Mouse (Mus musculus): ENCODE measurements around the gene Olfr1535. TPM values are rescaled to one million over a fixed set of nuclear protein-coding genes. Genes with fewer than 3 reads are reported as not detected.

The Olfr1535 gene
- polyA plus RNA-seq (2015; fragmentation: Nextera tagmentation; extraction: Ambion mirVana), result 0.04 and 0.08 TPM in 2 replicates

DNA sequence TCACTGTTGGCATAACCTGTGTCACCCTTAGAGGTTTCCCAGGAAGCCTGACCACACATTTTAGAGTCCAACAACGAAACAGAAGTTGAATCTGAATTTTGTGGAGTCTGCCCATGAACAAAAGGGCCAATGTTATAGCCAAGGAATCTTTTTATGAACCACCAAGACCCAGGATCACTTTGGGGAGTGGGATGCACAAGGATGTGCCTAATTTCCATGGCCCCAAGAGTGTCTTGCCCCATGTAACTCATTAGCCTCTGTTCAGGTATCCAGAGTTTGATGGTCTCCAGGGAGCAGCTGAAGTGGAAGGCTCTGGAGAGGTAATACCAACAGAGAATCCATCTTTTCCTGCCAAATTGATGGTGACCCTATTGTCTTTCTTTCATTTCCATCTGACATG is at the start of gene Olfr1535:
Olfr1535 (minus strand) TSS at position 101 of the 400 bp plus-strand sequence.
- no peaks in the 10 kb centered on the region for H3K4me1 ChIP-seq (replicated peaks)
- H3K27ac ChIP-seq (replicated peaks), result no peak within 1 kb of the TSS
- WGBS, result 60% methylated on average over 1 of the region's 1 CpGs
- ATAC-seq (ENCODE audit: low FRiP score, low read depth), result no peak
- no peak within 1 kb of the TSS for H3K4me2 ChIP-seq
- H3K9me3 ChIP-seq, result no peaks in the 10 kb centered on the region
- H3K27me3 ChIP-seq, result no peaks in the 10 kb centered on the region
- H3K36me3 ChIP-seq, result no peaks in the 10 kb centered on the region
- no peak within 1 kb of the TSS for H3K9ac ChIP-seq
- H3K4me3 ChIP-seq, result no peak within 1 kb of the TSS

- no peak overlapping the region for H3K27ac ChIP-seq (replicated peaks)
- no peaks in the 10 kb centered on the region for H3K9me3 ChIP-seq
- no peak overlapping the region for H3K4me3 ChIP-seq
- H3K9ac ChIP-seq, result no peak overlapping the region
- 64% methylated on average over 2 of the region's 2 CpGs for WGBS
- H3K36me3 ChIP-seq, result no peaks in the 10 kb centered on the region
- H3K27me3 ChIP-seq, result no peaks in the 10 kb centered on the region
- no peak overlapping the region for H3K4me2 ChIP-seq
- ATAC-seq (ENCODE audit: low FRiP score, low read depth), result no peak
- no peaks in the 10 kb centered on the region for H3K4me1 ChIP-seq (replicated peaks)
Observed at GRCm38 (mm10) chr13:21591618-21592017, 31.9 kb upstream of the Olfr1535 start.

- Histone ChIP-seq H3K4me2 (no peak within 1 kb of the TSS), H3K4me3 (no peak within 1 kb of the TSS)
- no peak for ATAC-seq (ENCODE audit: low FRiP score, low read depth)
Observed at GRCm38 (mm10) chr13:21581659-21582058, 22.0 kb upstream of the Olfr1535 start, which contains the start of gene Olfr1364. Gene Olfr1364, minus strand, starts transcription at chr13:21581759.

DNA sequence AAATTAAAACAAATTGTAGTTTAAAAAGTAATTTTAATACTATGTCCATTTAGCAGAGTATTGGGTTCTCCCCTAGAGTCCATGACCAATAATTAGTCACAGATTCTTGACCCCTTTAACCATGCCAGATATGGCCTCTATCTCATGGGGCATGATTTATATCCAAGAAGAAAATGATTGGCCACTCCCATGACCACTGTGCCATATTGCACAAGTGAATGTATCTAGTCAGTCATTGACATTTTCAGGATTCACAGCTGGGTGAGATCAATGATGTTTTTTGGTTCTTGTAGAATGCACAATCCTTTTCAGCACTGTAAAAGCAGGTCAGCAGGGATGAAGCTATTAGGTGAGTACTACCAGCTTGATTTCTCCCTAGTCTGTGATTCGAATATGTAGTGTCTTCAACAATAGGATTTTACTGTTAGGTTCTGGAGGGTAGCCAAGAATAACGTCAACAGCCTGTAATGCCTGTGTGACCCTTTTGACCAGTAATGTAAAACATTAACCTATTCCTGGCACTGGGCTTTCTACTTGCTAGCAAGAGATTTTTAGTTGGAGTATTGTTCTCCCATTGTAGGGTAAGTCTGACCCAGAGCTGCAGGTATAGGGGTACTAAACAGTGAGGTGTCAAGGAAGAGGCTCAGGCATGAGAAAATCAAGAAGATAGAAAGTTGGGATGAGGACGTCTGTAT is 9.1 kb downstream of the Olfr1535 start:
- no peak for ATAC-seq (ENCODE audit: low FRiP score, low read depth)
- Histone ChIP-seq H3K4me1 (replicated peaks) (no peaks in the 10 kb centered on the region), H3K4me2 (no peak overlapping the region), H3K9me3 (no peaks in the 10 kb centered on the region), H3K27ac (replicated peaks) (no peak overlapping the region), H3K27me3 (no peaks in the 10 kb centered on the region), H3K9ac (no peak overlapping the region), H3K4me3 (no peak overlapping the region), H3K36me3 (no peaks in the 10 kb centered on the region)
- 52% methylated on average over 3 of the region's 3 CpGs for WGBS

More at GRCm38 (mm10) chr13:21581659-21582058, 22.0 kb upstream of the Olfr1535 start, which contains the start of gene Olfr1364:
- no peaks in the 10 kb centered on the region for H3K27me3 ChIP-seq
- H3K9ac ChIP-seq, result no peak within 1 kb of the TSS
- H3K27ac ChIP-seq (replicated peaks), result no peak within 1 kb of the TSS
- 93% methylated on average over 2 of the region's 2 CpGs for WGBS
- no peaks in the 10 kb centered on the region for H3K36me3 ChIP-seq
- no peaks in the 10 kb centered on the region for H3K9me3 ChIP-seq
- H3K4me1 ChIP-seq (replicated peaks), result no peaks in the 10 kb centered on the region

GRCm38 (mm10) chr13:21549487-21549886 is 10.2 kb downstream of the Olfr1535 start:
- 90% methylated on average over 3 of the region's 3 CpGs for WGBS
- no peak for ATAC-seq (ENCODE audit: low FRiP score, low read depth)

GRCm38 (mm10) chr13:21542708-21543107 is 17.0 kb downstream of the Olfr1535 start, which contains the start of gene Olfr1366:
Gene Olfr1366, minus strand, starts transcription at chr13:21542808.
- H3K9ac ChIP-seq, result no peak within 1 kb of the TSS
- no peak within 1 kb of the TSS for H3K4me3 ChIP-seq
- H3K27me3 ChIP-seq, result no peaks in the 10 kb centered on the region
- 88% methylated on average over 1 of the region's 1 CpGs for WGBS
- no peak within 1 kb of the TSS for H3K27ac ChIP-seq (replicated peaks)
- ATAC-seq (ENCODE audit: low FRiP score, low read depth), result no peak
- H3K9me3 ChIP-seq, result no peaks in the 10 kb centered on the region
- H3K4me2 ChIP-seq, result no peak within 1 kb of the TSS
- no peaks in the 10 kb centered on the region for H3K4me1 ChIP-seq (replicated peaks)
- no peaks in the 10 kb centered on the region for H3K36me3 ChIP-seq

More at GRCm38 (mm10) chr13:21549487-21549886, 10.2 kb downstream of the Olfr1535 start:
- Histone ChIP-seq H3K27me3 (no peaks in the 10 kb centered on the region), H3K4me1 (replicated peaks) (no peaks in the 10 kb centered on the region), H3K27ac (replicated peaks) (no peak overlapping the region), H3K9ac (no peak overlapping the region), H3K36me3 (no peaks in the 10 kb centered on the region), H3K4me2 (no peak overlapping the region), H3K4me3 (no peak overlapping the region), H3K9me3 (no peaks in the 10 kb centered on the region)

DNA sequence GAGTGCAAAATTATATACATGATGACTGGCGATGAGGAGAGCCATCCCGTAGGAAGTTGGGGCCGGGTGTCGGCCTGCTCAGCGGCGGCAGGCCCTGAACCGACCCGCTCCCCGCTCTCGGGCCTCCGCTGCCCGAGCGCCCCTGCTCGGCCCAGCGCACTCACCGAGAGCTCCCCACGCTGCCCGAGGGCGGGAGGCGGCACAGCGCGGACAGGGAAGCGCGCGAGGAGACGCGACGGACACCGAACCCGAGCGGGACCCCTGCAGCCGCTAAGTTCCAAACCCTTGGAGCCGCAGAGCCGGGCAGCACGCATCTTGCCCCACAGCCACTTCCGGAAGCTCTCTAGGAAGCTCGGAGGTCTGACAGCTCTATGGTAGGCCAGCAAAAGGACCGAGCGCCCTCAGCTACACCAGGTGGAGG is 28.9 kb downstream of the Olfr1535 start, which contains the start of gene Zkscan8:
Zkscan8 (minus strand) TSS at position 340 of the 421 bp plus-strand sequence.
- ATAC-seq (ENCODE audit: low FRiP score, low read depth), result peak; percentile 100
- WGBS, result under 1% methylated on average over 39 of the region's 39 CpGs

GRCm38 (mm10) chr13:21530136-21530535 is 29.6 kb downstream of the Olfr1535 start:
- Histone ChIP-seq H3K4me3 (peak overlapping the region; percentile 81), H3K27me3 (no peaks in the 10 kb centered on the region), H3K4me1 (replicated peaks) (peaks cover 10% of the 10 kb centered on the region), H3K4me2 (peak overlapping the region; percentile 79), H3K36me3 (peaks cover 15% of the 10 kb centered on the region), H3K9me3 (no peaks in the 10 kb centered on the region), H3K9ac (no peak overlapping the region), H3K27ac (replicated peaks) (no peak overlapping the region)
- ATAC-seq (ENCODE audit: low FRiP score, low read depth), result no peak
- 52% methylated on average over 7 of the region's 7 CpGs for WGBS

More for the DNA sequence above, 28.9 kb downstream of the Olfr1535 start, which contains the start of gene Zkscan8:
- peak within 1 kb of the TSS; percentile 79 for H3K4me2 ChIP-seq
- H3K27me3 ChIP-seq, result no peaks in the 10 kb centered on the region
- H3K4me1 ChIP-seq (replicated peaks), result peaks cover 10% of the 10 kb centered on the region
- H3K4me3 ChIP-seq, result peak within 1 kb of the TSS; percentile 81
- H3K27ac ChIP-seq (replicated peaks), result peak within 1 kb of the TSS; percentile 87
- H3K9ac ChIP-seq, result peak within 1 kb of the TSS; percentile 93
- H3K36me3 ChIP-seq, result peaks cover 10% of the 10 kb centered on the region
- H3K9me3 ChIP-seq, result no peaks in the 10 kb centered on the region

DNA sequence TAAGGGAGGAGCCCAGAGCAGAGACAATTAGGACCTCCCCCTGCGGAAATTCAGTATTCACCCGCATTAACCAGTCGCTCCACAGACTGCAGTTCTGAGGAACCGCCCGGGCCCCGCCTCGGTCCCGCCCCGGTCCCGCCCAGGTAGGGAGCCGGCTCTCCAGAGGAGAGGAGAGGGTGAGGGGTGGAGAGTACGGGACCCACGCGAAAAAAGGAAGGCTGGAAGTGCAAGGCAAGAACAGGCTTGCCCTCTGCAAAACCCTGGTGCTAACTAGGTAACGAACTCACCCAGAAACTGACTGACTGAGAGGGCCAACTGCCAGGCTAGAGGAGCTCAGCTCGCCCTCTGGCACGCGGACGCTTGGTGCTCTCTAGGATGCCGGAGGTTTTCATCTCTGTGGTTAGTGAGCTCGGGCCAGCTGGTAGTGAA is 53.5 kb downstream of the Olfr1535 start:
- WGBS, result under 1% methylated on average over 21 of the region's 21 CpGs
- no peaks in the 10 kb centered on the region for H3K36me3 ChIP-seq
- H3K9me3 ChIP-seq, result no peaks in the 10 kb centered on the region
- peak; percentile 100 for ATAC-seq (ENCODE audit: low FRiP score, low read depth)
- H3K9ac ChIP-seq, result peak overlapping the region; percentile 55
- H3K4me3 ChIP-seq, result peak overlapping the region; percentile 55
- H3K27me3 ChIP-seq, result no peaks in the 10 kb centered on the region
- peak overlapping the region; percentile 55 for H3K4me2 ChIP-seq
- peak overlapping the region; percentile 80 for H3K27ac ChIP-seq (replicated peaks)
- H3K4me1 ChIP-seq (replicated peaks), result peaks cover 2% of the 10 kb centered on the region; the same call in 1 of the 2 replicates

Other genes starting within 250 kb of the Olfr1535 start
- 0.24 and 0.27 TPM in 2 replicates for gene Gpx6, start 247.8 kb downstream of the Olfr1535 start, polyA plus RNA-seq (2015; fragmentation: Nextera tagmentation; extraction: Ambion mirVana)
- gene Olfr1367, start 213.0 kb downstream of the Olfr1535 start, polyA plus RNA-seq (2015; fragmentation: Nextera tagmentation; extraction: Ambion mirVana), result not detected in 2 replicates
- gene Zscan12, start 197.1 kb downstream of the Olfr1535 start, polyA plus RNA-seq (2015; fragmentation: Nextera tagmentation; extraction: Ambion mirVana), result 11.0 and 12.7 TPM in 2 replicates
- gene Zkscan3, start 157.1 kb downstream of the Olfr1535 start, polyA plus RNA-seq (2015; fragmentation: Nextera tagmentation; extraction: Ambion mirVana), result 65.8 and 71.1 TPM in 2 replicates
- gene Pgbd1, start 118.8 kb downstream of the Olfr1535 start, polyA plus RNA-seq (2015; fragmentation: Nextera tagmentation; extraction: Ambion mirVana), result 2.8 and 4.2 TPM in 2 replicates
- 23.7 and 24.3 TPM in 2 replicates for gene Zscan26, start 106.2 kb downstream of the Olfr1535 start, polyA plus RNA-seq (2015; fragmentation: Nextera tagmentation; extraction: Ambion mirVana)
- 3.8 and 4.1 TPM in 2 replicates for gene Nkapl, start 91.4 kb downstream of the Olfr1535 start, polyA plus RNA-seq (2015; fragmentation: Nextera tagmentation; extraction: Ambion mirVana)
- gene Zkscan4, start 81.0 kb downstream of the Olfr1535 start, polyA plus RNA-seq (2015; fragmentation: Nextera tagmentation; extraction: Ambion mirVana), result 8.1 and 10.5 TPM in 2 replicates
- not detected in 2 replicates for gene Gm10065, start 80.5 kb downstream of the Olfr1535 start, polyA plus RNA-seq (2015; fragmentation: Nextera tagmentation; extraction: Ambion mirVana)
- 0.39 and 0.55 TPM in 2 replicates for gene AK157302, start 64.7 kb downstream of the Olfr1535 start, polyA plus RNA-seq (2015; fragmentation: Nextera tagmentation; extraction: Ambion mirVana)
- 8.8 and 11.9 TPM in 2 replicates for gene Gm11273, start 58.5 kb downstream of the Olfr1535 start, polyA plus RNA-seq (2015; fragmentation: Nextera tagmentation; extraction: Ambion mirVana)
- 4.5 and 5.0 TPM in 2 replicates for gene Zkscan8, start 28.8 kb downstream of the Olfr1535 start, polyA plus RNA-seq (2015; fragmentation: Nextera tagmentation; extraction: Ambion mirVana)
- 0.06 and 0.25 TPM in 2 replicates for gene Olfr1366, start 17.1 kb downstream of the Olfr1535 start, polyA plus RNA-seq (2015; fragmentation: Nextera tagmentation; extraction: Ambion mirVana)
- gene Olfr1364, start 21.9 kb upstream of the Olfr1535 start, polyA plus RNA-seq (2015; fragmentation: Nextera tagmentation; extraction: Ambion mirVana), result not detected in 2 replicates
- gene Olfr1362, start 54.1 kb upstream of the Olfr1535 start, polyA plus RNA-seq (2015; fragmentation: Nextera tagmentation; extraction: Ambion mirVana), result not detected in 2 replicates
- 0.04 TPM in 1 of 2 replicates, not detected in the other for gene Olfr11, start 82.6 kb upstream of the Olfr1535 start, polyA plus RNA-seq (2015; fragmentation: Nextera tagmentation; extraction: Ambion mirVana)
- gene Olfr1361, start 103.5 kb upstream of the Olfr1535 start, polyA plus RNA-seq (2015; fragmentation: Nextera tagmentation; extraction: Ambion mirVana), result not detected in 2 replicates
- not detected in 2 replicates for gene Olfr1360, start 117.5 kb upstream of the Olfr1535 start, polyA plus RNA-seq (2015; fragmentation: Nextera tagmentation; extraction: Ambion mirVana)
- not detected in 2 replicates for gene Olfr1359, start 138.2 kb upstream of the Olfr1535 start, polyA plus RNA-seq (2015; fragmentation: Nextera tagmentation; extraction: Ambion mirVana)
- not detected in 2 replicates for gene Hist1h2bl, start 156.2 kb upstream of the Olfr1535 start, polyA plus RNA-seq (2015; fragmentation: Nextera tagmentation; extraction: Ambion mirVana)
- 6.2 and 7.8 TPM in 2 replicates for gene Hist1h2ai, start 156.5 kb upstream of the Olfr1535 start, polyA plus RNA-seq (2015; fragmentation: Nextera tagmentation; extraction: Ambion mirVana)
- gene Hist1h3h, start 157.8 kb upstream of the Olfr1535 start, polyA plus RNA-seq (2015; fragmentation: Nextera tagmentation; extraction: Ambion mirVana), result 2.5 and 3.5 TPM in 2 replicates
- 0.51 and 1.7 TPM in 2 replicates for gene Hist1h2bm, start 162.2 kb upstream of the Olfr1535 start, polyA plus RNA-seq (2015; fragmentation: Nextera tagmentation; extraction: Ambion mirVana)
- 0.77 TPM in 1 of 2 replicates, not detected in the other for gene Hist1h4j, start 175.2 kb upstream of the Olfr1535 start, polyA plus RNA-seq (2015; fragmentation: Nextera tagmentation; extraction: Ambion mirVana)
- gene Hist1h4k, start 190.6 kb upstream of the Olfr1535 start, polyA plus RNA-seq (2015; fragmentation: Nextera tagmentation; extraction: Ambion mirVana), result 1.5 and 2.3 TPM in 2 replicates
- gene Hist1h2ak, start 193.9 kb upstream of the Olfr1535 start, polyA plus RNA-seq (2015; fragmentation: Nextera tagmentation; extraction: Ambion mirVana), result 5.3 and 7.9 TPM in 2 replicates
- gene Hist1h2bn, start 194.2 kb upstream of the Olfr1535 start, polyA plus RNA-seq (2015; fragmentation: Nextera tagmentation; extraction: Ambion mirVana), result 1.1 TPM in 1 of 2 replicates, not detected in the other
- 3.5 and 7.4 TPM in 2 replicates for gene Hist1h1b, start 220.7 kb upstream of the Olfr1535 start, polyA plus RNA-seq (2015; fragmentation: Nextera tagmentation; extraction: Ambion mirVana)
- 28.0 and 43.0 TPM in 2 replicates for gene Hist1h3i, start 223.5 kb upstream of the Olfr1535 start, polyA plus RNA-seq (2015; fragmentation: Nextera tagmentation; extraction: Ambion mirVana)
- 1.0 and 1.5 TPM in 2 replicates for gene Hist1h2an, start 227.3 kb upstream of the Olfr1535 start, polyA plus RNA-seq (2015; fragmentation: Nextera tagmentation; extraction: Ambion mirVana)
- gene Hist1h2bp, start 227.6 kb upstream of the Olfr1535 start, polyA plus RNA-seq (2015; fragmentation: Nextera tagmentation; extraction: Ambion mirVana), result 0.44 and 0.58 TPM in 2 replicates

Measured in hindbrain, embryonic 15.5 days (tissue).